11 mouse cellular contexts compared by ENCODE assay signal in the genomic region with DNA sequence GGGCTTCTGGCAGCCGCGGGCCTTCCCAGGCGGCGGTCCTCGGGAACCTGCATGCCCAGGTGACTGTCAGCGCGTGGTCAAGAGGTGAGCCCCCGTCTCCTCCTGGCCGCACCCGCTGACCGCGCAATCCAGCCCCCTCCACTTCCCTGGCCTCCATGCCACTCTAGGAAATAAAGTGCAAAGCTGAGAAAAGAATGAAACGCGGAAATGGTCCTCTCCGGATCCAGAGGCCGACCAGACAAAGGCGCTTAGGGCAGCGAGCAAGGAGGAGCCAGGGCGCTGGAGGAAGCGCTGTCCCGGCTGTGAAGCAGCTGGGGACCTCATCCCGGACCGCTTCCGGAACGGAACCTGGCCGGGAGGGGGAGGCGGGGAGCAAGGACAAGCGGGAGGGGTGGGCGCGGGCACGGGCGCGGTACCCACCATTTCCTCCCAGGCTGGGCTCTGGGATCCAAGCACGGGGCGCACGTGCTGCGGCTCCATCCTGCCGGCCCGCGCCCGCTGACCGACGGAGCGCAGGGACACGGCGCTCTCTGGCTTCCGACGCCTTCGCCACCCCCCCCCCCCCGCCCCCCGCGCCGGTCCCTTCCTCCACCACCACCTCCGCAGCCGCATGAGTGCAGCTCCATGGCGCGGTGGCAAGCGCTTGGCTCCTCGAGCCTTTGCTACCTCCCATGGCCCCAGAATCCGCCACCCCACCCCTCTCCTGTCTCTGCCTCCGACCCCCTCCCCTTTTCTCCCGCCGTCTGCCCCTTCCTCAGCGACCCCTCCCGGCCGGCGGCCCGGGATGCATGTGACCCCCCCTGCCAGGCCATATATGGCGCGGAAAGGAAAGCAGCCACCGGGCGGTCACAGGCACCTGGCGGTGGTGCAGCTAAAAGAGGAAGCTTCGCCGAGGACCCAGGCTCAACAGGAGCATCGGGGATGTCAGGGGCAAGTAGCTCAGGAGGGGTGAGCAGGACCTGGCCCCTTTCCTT. TPM values are rescaled to one million over a fixed set of nuclear protein-coding genes. Genes with fewer than 3 reads are reported as not detected.
DNase-seq lines count a peak whose midpoint lies in the region; ATAC-seq and TF ChIP-seq lines count a peak whose summit lies in the region.
"Not testable (repeated sequence)": the region's sequence is repeated elsewhere in the genome, so short reads cannot be mapped to it uniquely, and the experiment has no call there.
"Had no signal": no experiment of that assay in that cellular context is flagged by ENCODE, and none has a peak within 500 bp of the region (broad histone marks: within the 10 kb centered on the region; RNA-seq: fewer than 3 reads in every experiment).

No protein-coding gene starts in this region.

- TF ChIP-seq EP300 in lung, postnatal 0 days (IDR thresholded peaks at IDR 0.05): not testable (repeated sequence)

- H3K27ac ChIP-seq in brown adipose tissue, adult 24 weeks (replicated peaks; ENCODE audit: low read depth, low read length): peak overlapping the region; percentile 31; the same call in 1 of the 2 replicates
- not testable (repeated sequence) for H3K27ac ChIP-seq in forebrain, embryonic 12.5 days; heart, embryonic 14.5 days (replicated peaks in 1 of 2; ENCODE audit: control insufficient read depth in 1 of 2, insufficient read depth in 1 of 2, low read depth in 2 of 2, low read length in 2 of 2); lung, postnatal 0 days (ENCODE audit: low read length); olfactory bulb, adult 2 months (ENCODE audit: insufficient read depth, low read depth, low read length)

- H3K27me3 ChIP-seq in forebrain, embryonic 12.5 days; heart, embryonic 14.5 days (ENCODE audit: control insufficient read depth, insufficient read depth, low read length); lung, postnatal 0 days (replicated peaks; ENCODE audit: insufficient read depth, low read length): not testable (repeated sequence)

- DNase-seq in induced T-regulatory cell, adult 2 months (ENCODE audit: low read depth): peak; percentile 10
- peak; percentile 17 for DNase-seq in left cerebral cortex, postnatal 4 days
- not testable (repeated sequence) for DNase-seq in lung, postnatal 0 days (ENCODE audit: low spot score)
- peak; percentile 24 for DNase-seq in urinary bladder, adult 2 months (ENCODE audit: low spot score)

- not testable (repeated sequence) for H3K36me3 ChIP-seq in forebrain, embryonic 12.5 days (replicated peaks); heart, embryonic 14.5 days (ENCODE audit: control insufficient read depth, insufficient read depth, low read length); lung, postnatal 0 days (ENCODE audit: insufficient read depth, low read length)

- H3K4me2 ChIP-seq in forebrain, embryonic 12.5 days: peak overlapping the region; percentile 64
- peak overlapping the region; percentile 59 for H3K4me2 ChIP-seq in heart, embryonic 14.5 days (ENCODE audit: low read length)
- peak overlapping the region; percentile 44 for H3K4me2 ChIP-seq in lung, postnatal 0 days (replicated peaks; ENCODE audit: low read depth, low read length)

- H3K4me3 ChIP-seq in brown adipose tissue, adult 24 weeks (ENCODE audit: insufficient read depth, low read depth, low read length): peak overlapping the region; percentile 53
- peak overlapping the region; percentile 44 for H3K4me3 ChIP-seq in forebrain, embryonic 12.5 days (replicated peaks)
- peak overlapping the region; percentile 29 to 39 for H3K4me3 ChIP-seq in heart, embryonic 14.5 days (ENCODE audit: control insufficient read depth in 1 of 2, insufficient read depth in 1 of 2, low read depth in 1 of 2, low read length in 2 of 2)
- H3K4me3 ChIP-seq in lung, postnatal 0 days (ENCODE audit: low read depth, low read length): not testable (repeated sequence)
- H3K4me3 ChIP-seq in olfactory bulb, adult 2 months (ENCODE audit: insufficient read depth, low read depth, low read length): peak overlapping the region; percentile 43

- H3K4me1 ChIP-seq in brown adipose tissue, adult 24 weeks (ENCODE audit: control insufficient read depth, insufficient read depth, insufficient read length, low read length); forebrain, embryonic 12.5 days; heart, embryonic 14.5 days (ENCODE audit: control insufficient read depth in 2 of 2, insufficient read depth in 2 of 2, low read length in 2 of 2); lung, postnatal 0 days (ENCODE audit: insufficient read depth, low read depth, low read length); olfactory bulb, adult 2 months (ENCODE audit: control insufficient read depth, insufficient read depth, low read length): not testable (repeated sequence)

- TF ChIP-seq POLR2A in olfactory bulb, adult 2 months (IDR thresholded peaks at IDR 0.05; ENCODE audit: insufficient read depth, low read depth, low read length): not testable (repeated sequence)

- WGBS in forebrain, embryonic 12.5 days: under 1% methylated on average over 36 of the region's 76 CpGs
- WGBS in heart, embryonic 14.5 days: under 1% methylated on average over 34 of the region's 76 CpGs
- 2% methylated on average over 19 of the region's 76 CpGs for WGBS in lung, postnatal 0 days
- under 1% methylated on average over 52 of the region's 76 CpGs for WGBS in olfactory bulb, adult 2 months

- not testable (repeated sequence) for ATAC-seq in forebrain, embryonic 12.5 days (ENCODE audit: low FRiP score); heart, embryonic 14.5 days (ENCODE audit: insufficient number of reproducible peaks, insufficient read depth, low FRiP score, low read depth); lung, postnatal 0 days

- not testable (repeated sequence) for H3K9me3 ChIP-seq in forebrain, embryonic 12.5 days; heart, embryonic 14.5 days (ENCODE audit: control insufficient read depth, low read length); lung, postnatal 0 days (ENCODE audit: low read length)

- peak overlapping the region; percentile 50 for H3K9ac ChIP-seq in forebrain, embryonic 12.5 days
- H3K9ac ChIP-seq in heart, embryonic 14.5 days (ENCODE audit: low read length); lung, postnatal 0 days (replicated peaks; ENCODE audit: low read depth): not testable (repeated sequence)

- intact Hi-C loops in left cerebral cortex, postnatal 4 days (cut with DNase I): not testable (repeated sequence)

- TF ChIP-seq CTCF in lung, postnatal 0 days (IDR thresholded peaks at IDR 0.05); olfactory bulb, adult 2 months (IDR thresholded peaks at IDR 0.05; ENCODE audit: insufficient read depth, low read depth, low read length): not testable (repeated sequence)

RNA-seq across cellular contexts. Expression of gene Gm10128, which starts 14.6 kb away (rescaled TPM):
- not detected in 2 replicates for polyA plus RNA-seq in brown adipose tissue, adult 24 weeks (2012; ENCODE audit: insufficient read depth, insufficient read length, missing spikeins)
- polyA plus RNA-seq in forebrain, embryonic 12.5 days (2016; fragmentation: Nextera tagmentation; extraction: Ambion mirVana): not detected in 2 replicates
- not detected in 2 replicates for polyA plus RNA-seq in heart, embryonic 14.5 days (2014; fragmentation: Nextera tagmentation; extraction: Ambion mirVana)
- not detected for total RNA-seq in left cerebral cortex, postnatal 4 days (2021)
- not detected in 2 replicates for polyA plus RNA-seq in lung, postnatal 0 days (2015; fragmentation: Nextera tagmentation; extraction: Ambion mirVana)
- not detected in 2 replicates for polyA plus RNA-seq in olfactory bulb, adult 2 months (2012; ENCODE audit: insufficient read depth, insufficient read length, low replicate concordance, missing spikeins)
- 0.18 TPM in 1 of 2 replicates, not detected in the other for polyA plus RNA-seq in urinary bladder, adult 2 months (2012; rRNA removed)
- total RNA-seq: left cerebral cortex, adult 18-20 months; megakaryocyte progenitor cell, adult 5-6 weeks had no signal
- polyA plus RNA-seq: testis, adult 2 months had no signal
